Mouse (Mus musculus) leukemia stem cell, adult 10-12 weeks (primary cell): Measurements from ENCODE around the gene Saxo2. TPM values are rescaled to one million over a fixed set of nuclear protein-coding genes. Genes with fewer than 3 reads are reported as not detected.

Source experiments
- polyA plus RNA-seq: library from polyadenylated mRNA; stranded (reverse); fragments of >175 nt; gene quantifications from 2 replicates; pipeline ENCODE4 v1.2.3, GENCODE M21; 2012; ENCODE audit warnings: low replicate concordance

The Saxo2 gene
- not detected in 2 replicates for polyA plus RNA-seq

GRCm38 (mm10) chr7:82648353-82649080 lies at the start of gene Saxo2, which contains the start of gene Efl1:
TSS of gene Saxo2 (minus strand) at chr7:82648528.
TSS of gene Efl1 (plus strand) at chr7:82648614.

Other genes starting within 250 kb of the Saxo2 start
- 2.3 and 2.5 TPM in 2 replicates for gene Efl1, start 86 bp upstream of the Saxo2 start, polyA plus RNA-seq
- 1.3 and 2.0 TPM in 2 replicates for gene Mex3b, start 218.8 kb upstream of the Saxo2 start, polyA plus RNA-seq